ENCODE assay signal across 20 mouse cellular contexts in the genomic region with DNA sequence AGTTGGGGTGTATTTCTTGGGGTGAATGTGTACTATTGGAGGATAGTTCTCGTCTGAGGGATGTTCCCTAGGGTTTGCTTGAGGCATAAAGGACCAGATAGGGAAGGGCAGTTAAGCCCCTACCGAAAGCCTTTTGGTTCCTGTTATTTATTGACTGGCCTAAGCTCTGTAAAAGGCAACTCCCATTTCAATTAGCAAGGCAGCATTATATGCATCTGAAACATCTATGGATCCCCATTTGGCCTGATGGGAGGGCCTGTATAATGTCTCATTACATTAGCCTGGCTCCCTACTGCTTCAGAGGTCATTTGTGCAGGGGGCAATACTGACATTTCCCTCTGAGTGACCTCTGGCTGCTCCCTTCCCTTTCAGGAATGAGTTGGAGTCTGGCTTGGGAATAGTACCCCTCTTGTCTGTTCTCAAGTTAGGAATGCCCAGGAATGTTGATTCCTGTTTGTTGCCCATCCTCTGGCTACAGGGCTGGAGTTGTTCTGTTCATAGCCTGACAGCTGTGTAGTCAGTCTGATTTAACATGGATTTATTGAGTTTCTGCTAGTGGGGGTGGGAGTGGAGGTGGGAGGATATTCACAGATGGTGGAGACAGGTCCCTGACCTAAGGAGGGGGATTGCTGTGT. TPM values are rescaled to one million over a fixed set of nuclear protein-coding genes. Genes with fewer than 3 reads are reported as not detected.
A peak's percentile ranks its signal among the peaks of the same experiment; 100 is the strongest.
DNase-seq lines count a peak whose midpoint lies in the region; ATAC-seq and TF ChIP-seq lines count a peak whose summit lies in the region.
"Had no signal": no experiment of that assay in that cellular context is flagged by ENCODE, and none has a peak within 500 bp of the region (broad histone marks: within the 10 kb centered on the region; RNA-seq: fewer than 3 reads in every experiment).

No protein-coding gene starts in this region.

- 69% methylated on average over 2 of the region's 2 CpGs for WGBS in heart, postnatal 0 days
- 54% methylated on average over 2 of the region's 2 CpGs for WGBS in heart, embryonic 12.5 days
- WGBS in midbrain, embryonic 13.5 days: 21% methylated on average over 2 of the region's 2 CpGs
- 44% methylated on average over 2 of the region's 2 CpGs for WGBS in midbrain, postnatal 0 days
- 55% methylated on average over 2 of the region's 2 CpGs for WGBS in macrophage (ENCODE audit: missing documents)
- 48% methylated on average over 2 of the region's 2 CpGs for WGBS in stomach, embryonic 16.5 days
- 19% methylated on average over 2 of the region's 2 CpGs for WGBS in kidney, embryonic 15.5 days

- no peaks in the 10 kb centered on the region for H3K27me3 ChIP-seq in heart, postnatal 0 days (ENCODE audit: control insufficient read depth, insufficient read depth, low read length)
- no peaks in the 10 kb centered on the region for H3K27me3 ChIP-seq in heart, embryonic 12.5 days (replicated peaks)
- no peaks in the 10 kb centered on the region for H3K27me3 ChIP-seq in midbrain, embryonic 13.5 days
- H3K27me3 ChIP-seq in midbrain, postnatal 0 days (ENCODE audit: insufficient read depth, low read length): no peaks in the 10 kb centered on the region
- no peaks in the 10 kb centered on the region for H3K27me3 ChIP-seq in stomach, embryonic 16.5 days (ENCODE audit: control insufficient read depth, insufficient read depth, low read length)
- H3K27me3 ChIP-seq in kidney, embryonic 15.5 days: no peaks in the 10 kb centered on the region
- H3K27me3 ChIP-seq: embryonic facial prominence, embryonic 15.5 days; limb, embryonic 13.5 days had no signal

- no peak overlapping the region for H3K4me3 ChIP-seq in heart, postnatal 0 days (ENCODE audit: low read depth, low read length)
- H3K4me3 ChIP-seq in heart, embryonic 12.5 days: no peak overlapping the region
- no peak overlapping the region for H3K4me3 ChIP-seq in midbrain, embryonic 13.5 days (replicated peaks)
- no peak overlapping the region for H3K4me3 ChIP-seq in midbrain, postnatal 0 days (ENCODE audit: low read depth, low read length)
- H3K4me3 ChIP-seq in macrophage (ENCODE audit: inconsistent target): no peak overlapping the region
- H3K4me3 ChIP-seq in stomach, embryonic 16.5 days (replicated peaks; ENCODE audit: low read length): no peak overlapping the region
- H3K4me3 ChIP-seq in kidney, embryonic 15.5 days (replicated peaks): no peak overlapping the region
- H3K4me3 ChIP-seq: embryonic facial prominence, embryonic 15.5 days; left cerebral cortex, adult 2 months; limb, embryonic 13.5 days had no signal

- H3K36me3 ChIP-seq in heart, postnatal 0 days (replicated peaks; ENCODE audit: control insufficient read depth, insufficient read depth, low read length): no peaks in the 10 kb centered on the region
- H3K36me3 ChIP-seq in heart, embryonic 12.5 days: no peaks in the 10 kb centered on the region
- H3K36me3 ChIP-seq in midbrain, embryonic 13.5 days: no peaks in the 10 kb centered on the region
- no peaks in the 10 kb centered on the region for H3K36me3 ChIP-seq in midbrain, postnatal 0 days (ENCODE audit: insufficient read depth, low read length)
- H3K36me3 ChIP-seq in macrophage (ENCODE audit: inconsistent target): no peaks in the 10 kb centered on the region
- H3K36me3 ChIP-seq in stomach, embryonic 16.5 days (ENCODE audit: control insufficient read depth, insufficient read depth, low read length): no peaks in the 10 kb centered on the region
- no peaks in the 10 kb centered on the region for H3K36me3 ChIP-seq in kidney, embryonic 15.5 days
- H3K36me3 ChIP-seq: embryonic facial prominence, embryonic 15.5 days; limb, embryonic 13.5 days had no signal

- peaks cover 98% of the 10 kb centered on the region for H3K79me2 ChIP-seq in macrophage (ENCODE audit: inconsistent target)

- TF ChIP-seq EP300 in heart, postnatal 0 days (IDR thresholded peaks at IDR 0.05; ENCODE audit: low read depth): no peak

- no peaks in the 10 kb centered on the region for H3K9me3 ChIP-seq in heart, postnatal 0 days (replicated peaks; ENCODE audit: control insufficient read depth, low read length)
- no peaks in the 10 kb centered on the region for H3K9me3 ChIP-seq in heart, embryonic 12.5 days (replicated peaks)
- H3K9me3 ChIP-seq in midbrain, embryonic 13.5 days: no peaks in the 10 kb centered on the region
- no peaks in the 10 kb centered on the region for H3K9me3 ChIP-seq in midbrain, postnatal 0 days (ENCODE audit: low read length)
- H3K9me3 ChIP-seq in stomach, embryonic 16.5 days (replicated peaks; ENCODE audit: control insufficient read depth, low read length): no peaks in the 10 kb centered on the region
- H3K9me3 ChIP-seq in kidney, embryonic 15.5 days (replicated peaks): no peaks in the 10 kb centered on the region
- H3K9me3 ChIP-seq: embryonic facial prominence, embryonic 15.5 days; limb, embryonic 13.5 days had no signal

- no peak for DNase-seq in heart, postnatal 0 days (ENCODE audit: low spot score)
- DNase-seq in midbrain, postnatal 0 days (ENCODE audit: low spot score): no peak
- no peak for DNase-seq in ovary, postnatal 10 days (ENCODE audit: low spot score)
- DNase-seq: cerebellum, postnatal 10 days; forebrain, postnatal 0 days; heart, adult 18-20 months; heart, postnatal 36 days; kidney, postnatal 14 days; lung, adult 18-20 months; right cerebral cortex, postnatal 25 days; thymus, postnatal 36 days had no signal

- H3K9ac ChIP-seq in heart, postnatal 0 days (replicated peaks; ENCODE audit: low read depth, low read length): no peak overlapping the region
- H3K9ac ChIP-seq in heart, embryonic 12.5 days: no peak overlapping the region; the same call in 1 of the 2 replicates
- no peak overlapping the region for H3K9ac ChIP-seq in midbrain, embryonic 13.5 days (replicated peaks)
- no peak overlapping the region for H3K9ac ChIP-seq in midbrain, postnatal 0 days (replicated peaks; ENCODE audit: low read length, poor library complexity, severe bottlenecking)
- no peak overlapping the region for H3K9ac ChIP-seq in stomach, embryonic 16.5 days (ENCODE audit: low read length)
- H3K9ac ChIP-seq in kidney, embryonic 15.5 days: no peak overlapping the region
- H3K9ac ChIP-seq: embryonic facial prominence, embryonic 15.5 days; forebrain, postnatal 0 days; limb, embryonic 13.5 days had no signal

- TF ChIP-seq CTCF in heart, postnatal 0 days (IDR thresholded peaks at IDR 0.05; ENCODE audit: low read depth): no peak
- TF ChIP-seq CTCF in midbrain, postnatal 0 days (IDR thresholded peaks at IDR 0.05): no peak

- H3K4me1 ChIP-seq in heart, postnatal 0 days (ENCODE audit: control insufficient read depth, insufficient read depth): peaks cover 64% of the 10 kb centered on the region
- peaks cover 53% of the 10 kb centered on the region for H3K4me1 ChIP-seq in heart, embryonic 12.5 days (replicated peaks)
- peaks cover 39% of the 10 kb centered on the region for H3K4me1 ChIP-seq in midbrain, embryonic 13.5 days (replicated peaks)
- H3K4me1 ChIP-seq in midbrain, postnatal 0 days (ENCODE audit: insufficient read depth, low read length): peaks cover 5% of the 10 kb centered on the region; the same call in 1 of the 2 replicates
- peaks cover 20% of the 10 kb centered on the region for H3K4me1 ChIP-seq in stomach, embryonic 16.5 days (ENCODE audit: control insufficient read depth, insufficient read depth, low read length)
- H3K4me1 ChIP-seq in kidney, embryonic 15.5 days: peaks cover 27% of the 10 kb centered on the region

- H3K27ac ChIP-seq in heart, postnatal 0 days (ENCODE audit: low read depth): no peak overlapping the region
- no peak overlapping the region for H3K27ac ChIP-seq in heart, embryonic 12.5 days (ENCODE audit: poor library complexity, severe bottlenecking)
- H3K27ac ChIP-seq in midbrain, embryonic 13.5 days: peak overlapping the region; percentile 3; the same call in 1 of the 2 replicates
- no peak overlapping the region for H3K27ac ChIP-seq in midbrain, postnatal 0 days (ENCODE audit: low read depth, low read length)
- peak overlapping the region; percentile 19 for H3K27ac ChIP-seq in macrophage
- H3K27ac ChIP-seq in stomach, embryonic 16.5 days (ENCODE audit: low read length): no peak overlapping the region
- H3K27ac ChIP-seq in kidney, embryonic 15.5 days: no peak overlapping the region
- H3K27ac ChIP-seq: embryonic facial prominence, embryonic 15.5 days; left cerebral cortex, adult 2 months; limb, embryonic 13.5 days had no signal

- H3K4me2 ChIP-seq in heart, postnatal 0 days (ENCODE audit: low read depth, low read length): no peak overlapping the region
- H3K4me2 ChIP-seq in heart, embryonic 12.5 days: no peak overlapping the region
- H3K4me2 ChIP-seq in midbrain, embryonic 13.5 days (replicated peaks): no peak overlapping the region
- no peak overlapping the region for H3K4me2 ChIP-seq in midbrain, postnatal 0 days (ENCODE audit: low read depth, low read length, poor library complexity, severe bottlenecking)
- H3K4me2 ChIP-seq in stomach, embryonic 16.5 days (ENCODE audit: low read depth, low read length): no peak overlapping the region
- no peak overlapping the region for H3K4me2 ChIP-seq in kidney, embryonic 15.5 days
- H3K4me2 ChIP-seq: embryonic facial prominence, embryonic 15.5 days; limb, embryonic 13.5 days had no signal

- ATAC-seq in heart, postnatal 0 days (ENCODE audit: insufficient read depth, low read depth): peak; percentile 36; the same call in 1 of the 2 replicates
- ATAC-seq in heart, embryonic 12.5 days (ENCODE audit: insufficient number of reproducible peaks, low FRiP score): no peak
- no peak for ATAC-seq in midbrain, embryonic 13.5 days
- no peak for ATAC-seq in midbrain, postnatal 0 days (ENCODE audit: low FRiP score)
- 0 out of 2 replicates have a peak, but pooled peaks have one; percentile 17 for ATAC-seq in stomach, embryonic 16.5 days (ENCODE audit: insufficient read depth, low FRiP score)
- ATAC-seq in kidney, embryonic 15.5 days (replicated peaks; ENCODE audit: low FRiP score): no peak
- ATAC-seq: forebrain, postnatal 0 days had no signal

RNA-seq across cellular contexts. Expression of a gene that starts 17.3 kb away (rescaled TPM):
- 50.2 and 50.6 TPM in 2 replicates for total RNA-seq in heart, postnatal 0 days (2014; rRNA removed; ENCODE audit: low replicate concordance)
- 15.1 and 15.4 TPM in 2 replicates for polyA plus RNA-seq in heart, postnatal 0 days (2015; fragmentation: Nextera tagmentation; extraction: Ambion mirVana)
- 22.4 and 22.7 TPM in 2 replicates for polyA plus RNA-seq in heart, embryonic 12.5 days (2016; fragmentation: Nextera tagmentation; extraction: Ambion mirVana)
- polyA plus RNA-seq in midbrain, embryonic 13.5 days (2015; fragmentation: Nextera tagmentation; extraction: Ambion mirVana): 13.0 and 14.5 TPM in 2 replicates
- total RNA-seq in midbrain, postnatal 0 days (2014; rRNA removed): 17.3 and 22.5 TPM in 2 replicates
- 6.4 and 7.4 TPM in 2 replicates for polyA plus RNA-seq in midbrain, postnatal 0 days (2015; fragmentation: Nextera tagmentation; extraction: Ambion mirVana)
- 100 to 1,000 TPM in 21 of 26 experiments, 10 to 100 TPM in 5; 82.5 to 344 (median 177) TPM for total RNA-seq in macrophage (2018; cell fraction: chromatin; rRNA removed)
- total RNA-seq in macrophage (2018; cell fraction: cytosol; rRNA removed): 100 to 1,000 TPM in 25 of 26 experiments, 10 to 100 TPM in 1; 98.6 to 237 (median 169) TPM
- total RNA-seq in macrophage (2018; cell fraction: nucleus; rRNA removed): 100 to 1,000 TPM; 137 to 428 (median 289) TPM
- 67.3 to 91.5 TPM (median 72.0 TPM) in 3 replicates for polyA plus RNA-seq in macrophage (2018)
- 17.6 and 18.5 TPM in 2 replicates for polyA plus RNA-seq in stomach, embryonic 16.5 days (2015; fragmentation: Nextera tagmentation; extraction: Ambion mirVana)
- polyA plus RNA-seq in kidney, embryonic 15.5 days (2015; fragmentation: Nextera tagmentation; extraction: Ambion mirVana): 15.2 and 15.6 TPM in 2 replicates

RNA-seq across cellular contexts. Expression of a gene that starts 47.1 kb away (rescaled TPM):
- 0.31 TPM in 1 of 2 replicates, not detected in the other for total RNA-seq in heart, postnatal 0 days (2014; rRNA removed; ENCODE audit: low replicate concordance)
- not detected in 2 replicates for polyA plus RNA-seq in heart, postnatal 0 days (2015; fragmentation: Nextera tagmentation; extraction: Ambion mirVana)
- polyA plus RNA-seq in heart, embryonic 12.5 days (2016; fragmentation: Nextera tagmentation; extraction: Ambion mirVana): 0.03 TPM in 1 of 2 replicates, not detected in the other
- polyA plus RNA-seq in midbrain, embryonic 13.5 days (2015; fragmentation: Nextera tagmentation; extraction: Ambion mirVana): 5.5 and 6.6 TPM in 2 replicates
- 22.4 and 25.5 TPM in 2 replicates for total RNA-seq in midbrain, postnatal 0 days (2014; rRNA removed)
- polyA plus RNA-seq in midbrain, postnatal 0 days (2015; fragmentation: Nextera tagmentation; extraction: Ambion mirVana): 2.1 and 2.4 TPM in 2 replicates
- not detected for total RNA-seq in macrophage (2018; cell fraction: chromatin; rRNA removed)
- total RNA-seq in macrophage (2018; cell fraction: cytosol; rRNA removed): not detected
- not detected for total RNA-seq in macrophage (2018; cell fraction: nucleus; rRNA removed)
- polyA plus RNA-seq in macrophage (2018): not detected in 3 replicates
- polyA plus RNA-seq in stomach, embryonic 16.5 days (2015; fragmentation: Nextera tagmentation; extraction: Ambion mirVana): 0.09 TPM in 1 of 2 replicates, not detected in the other
- 0.14 and 0.17 TPM in 2 replicates for polyA plus RNA-seq in kidney, embryonic 15.5 days (2015; fragmentation: Nextera tagmentation; extraction: Ambion mirVana)
- total RNA-seq: heart, postnatal 36 days; neutrophil, adult 5-6 weeks had no signal

Comparison
In these comparisons a context has a peak if more than half of its experiments do, and no peak if none do; other contexts are left out.
1. ATAC-seq: peak in heart, postnatal 0 days (single experiment) and stomach, embryonic 16.5 days (single experiment); none in heart, embryonic 12.5 days (single experiment), midbrain, embryonic 13.5 days (single experiment), midbrain, postnatal 0 days (single experiment) and kidney, embryonic 15.5 days (single experiment).
2. H3K27ac ChIP-seq: peak in midbrain, embryonic 13.5 days (single experiment) and macrophage (single experiment); none in heart, postnatal 0 days (single experiment), heart, embryonic 12.5 days (single experiment), midbrain, postnatal 0 days (single experiment), stomach, embryonic 16.5 days (single experiment) and kidney, embryonic 15.5 days (single experiment).